Mouse (Mus musculus) sigmoid colon, adult 10 weeks (tissue): ENCODE data around the gene Exosc8. TPM values are rescaled to one million over a fixed set of nuclear protein-coding genes. Genes with fewer than 3 reads are reported as not detected.

Experiments used
- polyA plus RNA-seq: library from polyadenylated mRNA; stranded (reverse); fragments of 350-450 nt; fragmentation: Illumina TruSeq; extraction: RNeasy Lipid Tissue Mini Kit (QIAGEN cat#74804); gene quantifications from one replicate; pipeline ENCODE4 v1.2.3, GENCODE M21; 2014; ENCODE audit warnings: low read depth, low replicate concordance

Gene Exosc8
- polyA plus RNA-seq, result 27.1 TPM

GRCm38 (mm10) chr3:54735247-54736046 is at the start of gene Exosc8, which contains the start of gene Alg5:
TSS of gene Exosc8 (minus strand) at chr3:54735393.
TSS of gene Alg5 (plus strand) at chr3:54735539.

DNA sequence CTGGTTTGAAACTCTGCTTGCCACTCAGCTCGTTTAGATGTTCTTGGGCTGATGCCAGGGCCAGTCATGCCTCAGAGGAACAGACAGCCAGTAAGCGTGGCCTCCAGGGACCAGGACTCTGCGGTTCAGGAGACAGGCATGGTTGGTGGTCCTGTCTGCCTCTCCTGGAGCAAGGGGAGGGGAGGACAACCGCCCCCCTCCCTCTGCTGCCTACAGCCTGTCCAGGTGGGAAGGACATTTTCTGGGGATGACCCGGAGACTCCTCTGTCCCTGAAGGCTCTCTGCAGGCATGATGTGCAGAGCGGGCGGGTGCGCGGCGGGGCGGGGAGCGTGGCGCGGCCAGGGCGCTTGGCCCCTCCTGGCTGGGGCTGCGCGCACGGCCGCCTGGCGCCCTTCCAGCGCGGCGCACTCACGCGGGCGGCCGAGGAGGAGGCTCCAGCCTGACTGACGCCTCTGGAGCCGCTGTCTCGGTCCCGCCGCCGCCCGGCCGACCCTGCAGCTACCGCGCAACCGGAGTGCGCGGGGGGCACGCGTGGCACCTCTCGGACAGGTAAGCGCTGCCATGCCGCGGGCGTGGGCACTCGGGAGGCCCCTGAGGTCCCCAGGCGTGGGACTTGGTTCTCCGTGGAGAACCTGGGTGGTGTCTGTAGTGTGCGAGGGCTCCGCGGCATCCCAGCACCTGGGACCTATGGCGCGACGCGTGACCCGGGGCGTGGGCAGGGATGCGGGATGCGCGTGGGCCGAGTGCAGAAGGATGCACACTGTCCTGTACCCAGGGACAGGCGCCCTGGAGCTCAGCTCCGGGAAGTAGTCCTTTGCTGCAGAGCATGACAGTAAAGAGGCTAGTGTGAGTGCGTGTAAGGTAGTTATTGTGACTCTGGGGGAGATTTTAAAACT is 20.2 kb upstream of the Exosc8 start, which contains the start of gene Smad9:
Gene Smad9, plus strand, starts transcription at position 438 of the 897 bp plus-strand sequence.

DNA sequence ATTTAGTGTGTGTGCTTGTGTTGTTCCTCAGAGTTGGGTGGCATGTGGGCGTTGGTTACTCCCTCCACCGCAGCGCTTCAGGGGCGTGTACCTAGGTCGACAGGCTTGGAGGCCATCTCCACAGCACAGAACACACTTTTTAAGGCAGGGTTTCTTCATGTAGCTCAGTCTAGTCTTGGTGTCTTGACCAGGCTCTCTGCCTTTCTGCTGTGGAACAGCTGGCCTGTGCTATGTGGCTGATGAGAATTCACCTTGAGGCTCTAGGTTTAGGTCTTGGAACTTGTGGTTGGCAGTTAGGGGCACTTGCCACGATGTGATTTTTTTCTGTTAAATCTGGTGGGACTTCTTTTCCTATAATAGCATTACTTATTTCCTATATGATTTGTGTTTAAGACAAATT is 20.9 kb downstream of the Exosc8 start, which contains the start of gene Gm21958:
Gene Gm21958, minus strand, starts transcription at position 101 of the 400 bp plus-strand sequence.

GRCm38 (mm10) chr3:54692202-54693055 is 42.8 kb downstream of the Exosc8 start, which contains the start of gene Supt20:
TSS of gene Supt20 (plus strand) at chr3:54692807.

Other genes with a start within 250 kb of the Exosc8 start
- 159 TPM for gene Supt20, start 42.6 kb downstream of the Exosc8 start, polyA plus RNA-seq
- gene Gm21958, start 21.0 kb downstream of the Exosc8 start, polyA plus RNA-seq, result not detected
- gene Alg5, start 146 bp upstream of the Exosc8 start, polyA plus RNA-seq, result 34.9 TPM
- 5.2 TPM for gene Smad9, start 20.2 kb upstream of the Exosc8 start, polyA plus RNA-seq
- 13.5 TPM for gene Rfxap, start 72.4 kb upstream of the Exosc8 start, polyA plus RNA-seq
- not detected for gene Sertm1, start 180.5 kb upstream of the Exosc8 start, polyA plus RNA-seq